Mouse (Mus musculus) limb, embryonic 14.5 days (tissue): ENCODE results near the gene Teddm3. TPM values are rescaled to one million over a fixed set of nuclear protein-coding genes. Genes with fewer than 3 reads are reported as not detected.
A peak's percentile ranks its signal among the peaks of the same experiment; 100 is the strongest.

Experiments used
- ATAC-seq: fragments of 200-750 bp; cut with Nextera tagmentation; 2 replicates; pipeline ENCODE4 v1.8.0; 2017; ENCODE audit warnings: low read depth, moderate number of reproducible peaks, moderate TSS enrichment; ENCODE audit not compliant: low FRiP score
- DNase-seq: peaks from one replicate; pipeline ENCODE4 v3.0.0-alpha.2; 2015; ENCODE audit warnings: low spot score
- H3K27ac ChIP-seq: fragments of 300-500 bp; sonication (generic); replicated peaks from 2 replicates; pipeline ENCODE4 v1.5.1; 2014; ENCODE audit warnings: low read depth, mild to moderate bottlenecking, low read length, moderate library complexity, mixed read lengths
- H3K27me3 ChIP-seq: fragments of 300-500 bp; sonication (generic); 2 replicates; pipeline ENCODE4 v1.6.1; 2014; ENCODE audit warnings: low read length, mixed read lengths; ENCODE audit not compliant: control insufficient read depth, insufficient read depth
- H3K36me3 ChIP-seq: fragments of 300-500 bp; sonication (generic); 2 replicates; pipeline ENCODE4 v1.6.1; 2014; ENCODE audit warnings: mild to moderate bottlenecking, low read length, moderate library complexity, mixed read lengths; ENCODE audit not compliant: control insufficient read depth, insufficient read depth
- H3K4me1 ChIP-seq: fragments of 300-500 bp; sonication (generic); 2 replicates; pipeline ENCODE4 v1.6.1; 2014; ENCODE audit warnings: antibody characterized with exemption, low read length, mixed read lengths; ENCODE audit not compliant: control insufficient read depth, insufficient read depth
- H3K4me2 ChIP-seq: fragments of 300-500 bp; sonication (generic); replicated peaks from 2 replicates; pipeline ENCODE4 v1.6.1; 2014; ENCODE audit warnings: low read depth, mild to moderate bottlenecking, low read length, moderate library complexity; ENCODE audit not compliant: severe bottlenecking
- H3K4me3 ChIP-seq: fragments of 300-500 bp; sonication (generic); replicated peaks from 2 replicates; pipeline ENCODE4 v1.5.1; 2014; ENCODE audit warnings: low read length
- H3K9ac ChIP-seq: fragments of 300-500 bp; sonication (generic); 2 replicates; pipeline ENCODE4 v1.6.1; 2014; ENCODE audit warnings: mild to moderate bottlenecking, low read depth, low read length, moderate library complexity; ENCODE audit not compliant: severe bottlenecking
- H3K9me3 ChIP-seq: fragments of 300-500 bp; sonication (generic); 2 replicates; pipeline ENCODE4 v1.6.1; 2016; ENCODE audit warnings: low read length; ENCODE audit not compliant: control insufficient read depth
- POLR2A ChIP-seq: fragments of 200-500 bp; IDR thresholded peaks from 2 replicates; pipeline ENCODE4 v1.8.0; 2012; ENCODE audit warnings: inconsistent platforms, mild to moderate bottlenecking, moderate library complexity, borderline replicate concordance; ENCODE audit not compliant: insufficient read depth, insufficient read length; ENCODE audit errors: extremely low read depth
- WGBS: fragments of 180-500 bp; shearing (Covaris S2); extraction: QIAGEN DNeasy Blood & Tissue Kit; methylation state at CpG from one replicate; pipeline ENCODE4 v1.1.7; 2014; 5-methylcytosine and 5-hydroxymethylcytosine counted together
- polyA plus RNA-seq, 2 experiments: library from polyadenylated mRNA; depleted of rRNA in 1 of 2; stranded (reverse) in 1 of 2; unstranded in 1 of 2; fragments of >200 nt; fragmentation: Nextera tagmentation in 1 of 2; extraction: Ambion mirVana in 1 of 2; gene quantifications; 2 replicates each; pipeline versions ENCODE4 v1.2.1 to v1.2.3; 2012 to 2014

Gene Teddm3
- polyA plus RNA-seq, 2 experiments = 0.28 to 2.1 TPM

GRCm38 (mm10) chr16:21196576-21196975, 42.8 kb upstream of the Teddm3 start:
- ATAC-seq (no peak), DNase-seq (no peak)
- H3K4me2 ChIP-seq = no peak overlapping the region
- TF ChIP-seq POLR2A = no peak
- WGBS = 84% methylated on average over 3 of the region's 3 CpGs
- no peaks in the 10 kb centered on the region for H3K9me3 ChIP-seq
- no peaks in the 10 kb centered on the region for H3K27me3 ChIP-seq
- H3K4me1 ChIP-seq = peaks cover 3% of the 10 kb centered on the region; the same call in 1 of the 2 replicates
- no peak overlapping the region for H3K4me3 ChIP-seq
- no peaks in the 10 kb centered on the region for H3K36me3 ChIP-seq
- H3K9ac ChIP-seq = no peak overlapping the region
- no peak overlapping the region for H3K27ac ChIP-seq

DNA sequence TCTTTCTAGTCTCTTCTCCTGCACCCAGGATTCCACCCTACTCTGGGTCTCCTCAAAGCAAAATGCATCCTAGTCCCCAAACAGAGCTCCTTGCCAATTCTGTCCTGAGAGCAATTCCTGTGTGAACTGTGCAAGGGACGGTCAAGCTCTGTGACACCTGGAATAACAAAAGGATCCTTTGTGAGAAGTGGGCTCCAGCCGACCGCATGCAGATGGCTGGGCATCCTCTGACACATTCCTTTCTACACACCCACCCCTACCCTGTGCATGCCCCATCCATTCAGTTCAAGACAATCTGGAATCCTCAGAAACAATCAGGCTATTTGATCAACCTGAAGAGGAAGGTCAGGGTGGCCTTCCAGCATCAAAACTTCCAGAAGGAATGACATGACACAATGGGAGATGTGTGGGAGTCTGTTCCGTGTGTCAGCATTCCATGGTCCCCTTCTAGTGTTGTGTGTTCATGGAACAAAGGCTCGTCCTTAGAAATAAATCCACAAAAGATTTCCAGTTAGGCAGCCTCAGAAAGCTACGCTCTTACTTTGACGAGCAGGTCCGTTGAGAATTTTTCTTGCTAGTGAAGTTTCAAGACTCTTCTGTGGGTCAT, 41.6 kb upstream of the Teddm3 start:
- Histone ChIP-seq H3K4me2 (no peak overlapping the region), H3K9ac (no peak overlapping the region), H3K4me1 (peaks cover 5% of the 10 kb centered on the region; the same call in 1 of the 2 replicates), H3K9me3 (no peaks in the 10 kb centered on the region), H3K27ac (no peak overlapping the region), H3K4me3 (no peak overlapping the region), H3K36me3 (no peaks in the 10 kb centered on the region), H3K27me3 (no peaks in the 10 kb centered on the region)
- ATAC-seq (no peak), DNase-seq (no peak)
- WGBS = 72% methylated on average over 8 of the region's 8 CpGs
- TF ChIP-seq POLR2A = no peak

DNA sequence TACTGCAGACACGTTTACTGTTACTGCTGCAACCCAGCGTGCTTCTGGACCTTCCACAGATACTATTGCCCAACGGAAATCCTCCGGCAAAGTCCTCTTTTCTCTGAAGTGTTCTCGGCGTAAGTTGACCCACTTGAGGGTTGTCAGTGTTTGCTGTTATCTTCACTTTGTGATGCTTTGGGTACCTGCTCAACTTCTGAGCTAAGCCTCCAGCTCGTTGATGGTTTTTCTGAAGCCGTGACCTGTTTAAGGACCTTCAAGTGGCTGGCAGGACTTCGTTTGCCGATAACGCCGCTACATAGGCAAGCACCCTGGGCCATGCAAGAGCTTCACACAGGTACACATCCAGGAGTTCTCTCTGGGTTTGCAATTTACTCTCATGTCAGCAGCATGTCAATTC, 40.4 kb upstream of the Teddm3 start:
- no peaks in the 10 kb centered on the region for H3K27me3 ChIP-seq
- peaks cover 5% of the 10 kb centered on the region; the same call in 1 of the 2 replicates for H3K4me1 ChIP-seq
- no peak for DNase-seq
- no peak overlapping the region for H3K4me3 ChIP-seq
- H3K36me3 ChIP-seq = no peaks in the 10 kb centered on the region
- no peak overlapping the region for H3K4me2 ChIP-seq
- ATAC-seq = no peak
- TF ChIP-seq POLR2A = no peak
- no peak overlapping the region for H3K27ac ChIP-seq
- 84% methylated on average over 12 of the region's 12 CpGs for WGBS
- no peaks in the 10 kb centered on the region for H3K9me3 ChIP-seq
- no peak overlapping the region for H3K9ac ChIP-seq

DNA sequence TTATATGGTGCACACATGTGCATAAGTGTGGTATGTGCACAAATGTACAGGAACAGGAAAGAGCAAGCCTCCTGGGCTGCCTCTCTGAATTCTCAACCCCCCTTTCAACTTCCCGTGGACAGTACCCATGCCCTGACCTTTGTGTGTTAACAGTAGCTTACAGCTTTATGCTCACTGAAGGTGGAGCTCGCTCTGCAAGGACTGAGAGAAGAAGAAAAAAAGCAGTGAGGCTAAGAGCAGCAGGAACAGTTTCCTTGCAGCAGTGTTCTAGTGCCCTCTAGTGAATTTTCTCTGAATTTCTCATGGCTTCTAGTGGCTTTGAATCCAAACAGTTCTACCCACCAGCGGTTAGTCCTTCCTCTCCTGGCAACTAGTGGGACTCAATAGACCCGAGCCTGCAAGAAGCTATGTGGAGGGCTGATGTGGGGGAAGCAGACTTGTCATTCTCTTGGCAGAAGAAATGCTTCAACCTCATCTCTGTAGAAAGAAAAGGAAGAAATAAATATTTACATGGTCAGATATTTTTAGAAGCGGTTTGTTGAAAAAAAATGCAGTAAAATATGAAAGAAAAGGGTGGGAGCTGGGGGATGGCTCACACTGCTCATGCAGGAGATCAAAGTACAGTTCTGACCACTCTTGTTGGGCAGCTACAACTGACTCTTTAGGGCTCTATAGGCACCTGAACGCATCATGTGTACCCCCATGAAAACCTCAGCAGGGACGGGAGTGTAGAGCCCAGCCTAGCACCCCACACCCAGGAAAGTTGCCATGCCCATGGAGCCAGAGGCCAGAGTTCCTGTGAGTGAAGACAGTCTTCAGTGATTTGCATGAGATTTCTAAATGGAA, 38.9 kb upstream of the Teddm3 start:
- ATAC-seq (peak; percentile 38; the same call in 1 of the 2 replicates), DNase-seq (peak; percentile 91)
- TF ChIP-seq POLR2A = no peak
- WGBS = 41% methylated on average over 7 of the region's 7 CpGs
- Histone ChIP-seq H3K27me3 (no peaks in the 10 kb centered on the region), H3K4me2 (no peak overlapping the region), H3K4me3 (no peak overlapping the region), H3K36me3 (no peaks in the 10 kb centered on the region), H3K27ac (no peak overlapping the region), H3K9ac (no peak overlapping the region), H3K9me3 (no peaks in the 10 kb centered on the region), H3K4me1 (peaks cover 5% of the 10 kb centered on the region; the same call in 1 of the 2 replicates)

DNA sequence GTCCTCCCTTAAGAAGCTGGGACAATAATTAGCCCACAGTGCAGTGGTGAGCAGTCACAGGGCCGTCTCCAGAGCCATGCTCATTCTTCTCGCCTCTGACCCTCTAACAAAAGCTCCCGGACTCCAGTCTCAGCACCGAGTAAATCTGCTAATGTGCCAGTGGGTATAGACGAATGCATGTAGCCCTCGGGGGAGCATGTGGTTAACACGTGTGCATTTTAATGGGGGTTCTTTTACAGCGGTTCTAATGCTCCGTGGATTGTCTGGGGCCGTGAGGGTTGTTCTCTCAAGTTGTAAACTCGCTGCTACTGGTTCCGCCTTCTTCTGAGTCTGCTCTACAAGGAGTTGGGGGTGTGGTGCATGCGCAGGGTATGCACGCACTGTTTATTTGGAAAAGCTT, 37.8 kb upstream of the Teddm3 start:
- 19% methylated on average over 14 of the region's 14 CpGs for WGBS
- peaks cover 5% of the 10 kb centered on the region; the same call in 1 of the 2 replicates for H3K4me1 ChIP-seq
- no peak for TF ChIP-seq POLR2A
- H3K9ac ChIP-seq = no peak overlapping the region
- H3K27me3 ChIP-seq = no peaks in the 10 kb centered on the region
- H3K4me3 ChIP-seq = no peak overlapping the region
- DNase-seq (no peak), ATAC-seq (peak; percentile 42; the same call in 1 of the 2 replicates)
- no peak overlapping the region for H3K27ac ChIP-seq
- no peaks in the 10 kb centered on the region for H3K9me3 ChIP-seq
- H3K4me2 ChIP-seq = no peak overlapping the region
- no peaks in the 10 kb centered on the region for H3K36me3 ChIP-seq
